Mouse (Mus musculus): ENCODE measurements at regions not wholly inside any gene's neighbourhood (a gene's known extent, or its start where the extent isn't known, plus 50 kb on each side); places are given as distances from the start of the nearest gene placed in this dataset.

- Histone ChIP-seq H3K4me2 (ENCODE audit: low read length) (no peak overlapping the region), H3K9ac (ENCODE audit: low read depth, low read length) (no peak overlapping the region), H3K9me3 (ENCODE audit: control insufficient read depth, low read length) (no peaks in the 10 kb centered on the region), H3K4me1 (ENCODE audit: control insufficient read depth, insufficient read depth, low read depth, low read length) (no peaks in the 10 kb centered on the region), H3K27me3 (replicated peaks; ENCODE audit: control insufficient read depth, insufficient read depth, low read length) (no peaks in the 10 kb centered on the region), H3K36me3 (ENCODE audit: control insufficient read depth, insufficient read depth, low read length) (no peaks in the 10 kb centered on the region), H3K4me3 (ENCODE audit: low read length) (no peak overlapping the region), H3K27ac (ENCODE audit: low read depth, low read length) (no peak overlapping the region)
- ATAC-seq, result no peak
- WGBS, result 76% methylated on average over 2 of the region's 2 CpGs
These were observed 153.1 kb upstream of the Tars start for GRCm38 (mm10) chr15:11552568-11552967.

DNA sequence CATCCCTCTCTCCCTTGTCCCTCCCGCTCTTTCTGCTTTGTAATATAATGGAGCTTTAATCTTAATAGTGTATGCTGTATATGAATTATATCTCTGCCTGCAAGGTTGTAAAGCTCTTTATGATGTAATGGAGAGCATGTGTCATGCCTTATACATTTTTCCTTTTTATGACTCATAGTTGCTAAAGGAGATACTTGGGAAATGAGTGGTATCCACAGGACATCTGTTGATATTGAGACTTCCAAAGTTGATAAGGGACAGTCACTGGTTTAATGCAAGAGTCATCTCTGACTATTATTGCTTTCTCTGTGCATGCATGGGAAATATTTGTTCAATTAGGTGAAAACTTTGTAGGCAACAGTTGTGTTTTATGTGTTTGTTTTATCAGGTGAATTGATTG is 152.6 kb upstream of the Tars start:
- no peak overlapping the region for H3K4me2 ChIP-seq (ENCODE audit: low read length)
- 95% methylated on average over 1 of the region's 1 CpGs for WGBS
- no peaks in the 10 kb centered on the region for H3K9me3 ChIP-seq (ENCODE audit: control insufficient read depth, low read length)
- H3K4me3 ChIP-seq (ENCODE audit: low read length), result no peak overlapping the region
- ATAC-seq, result no peak
- H3K27ac ChIP-seq (ENCODE audit: low read depth, low read length), result no peak overlapping the region
- no peaks in the 10 kb centered on the region for H3K36me3 ChIP-seq (ENCODE audit: control insufficient read depth, insufficient read depth, low read length)
- H3K27me3 ChIP-seq (replicated peaks; ENCODE audit: control insufficient read depth, insufficient read depth, low read length), result no peaks in the 10 kb centered on the region
- no peak overlapping the region for H3K9ac ChIP-seq (ENCODE audit: low read depth, low read length)
- no peaks in the 10 kb centered on the region for H3K4me1 ChIP-seq (ENCODE audit: control insufficient read depth, insufficient read depth, low read depth, low read length)

- 55% methylated on average over 3 of the region's 3 CpGs for WGBS
- Histone ChIP-seq H3K27me3 (replicated peaks; ENCODE audit: control insufficient read depth, insufficient read depth, low read length) (no peaks in the 10 kb centered on the region), H3K36me3 (ENCODE audit: control insufficient read depth, insufficient read depth, low read length) (no peaks in the 10 kb centered on the region), H3K9me3 (ENCODE audit: control insufficient read depth, low read length) (no peaks in the 10 kb centered on the region), H3K9ac (ENCODE audit: low read depth, low read length) (no peak overlapping the region), H3K27ac (ENCODE audit: low read depth, low read length) (no peak overlapping the region), H3K4me2 (ENCODE audit: low read length) (no peak overlapping the region), H3K4me3 (ENCODE audit: low read length) (no peak overlapping the region), H3K4me1 (ENCODE audit: control insufficient read depth, insufficient read depth, low read depth, low read length) (no peaks in the 10 kb centered on the region)
- ATAC-seq, result no peak
These were observed 140.0 kb upstream of the Tars start for GRCm38 (mm10) chr15:11539485-11539884.

GRCm38 (mm10) chr15:11536076-11536620 is 136.7 kb upstream of the Tars start:
- H3K27ac ChIP-seq (ENCODE audit: low read depth, low read length), result no peak overlapping the region
- H3K4me3 ChIP-seq (ENCODE audit: low read length), result no peak overlapping the region
- 87% methylated on average over 7 of the region's 7 CpGs for WGBS
- H3K27me3 ChIP-seq (replicated peaks; ENCODE audit: control insufficient read depth, insufficient read depth, low read length), result no peaks in the 10 kb centered on the region
- no peak overlapping the region for H3K4me2 ChIP-seq (ENCODE audit: low read length)
- no peaks in the 10 kb centered on the region for H3K36me3 ChIP-seq (ENCODE audit: control insufficient read depth, insufficient read depth, low read length)
- no peak overlapping the region for H3K9ac ChIP-seq (ENCODE audit: low read depth, low read length)
- H3K4me1 ChIP-seq (ENCODE audit: control insufficient read depth, insufficient read depth, low read depth, low read length), result no peaks in the 10 kb centered on the region
- ATAC-seq, result no peak
- H3K9me3 ChIP-seq (ENCODE audit: control insufficient read depth, low read length), result no peaks in the 10 kb centered on the region

DNA sequence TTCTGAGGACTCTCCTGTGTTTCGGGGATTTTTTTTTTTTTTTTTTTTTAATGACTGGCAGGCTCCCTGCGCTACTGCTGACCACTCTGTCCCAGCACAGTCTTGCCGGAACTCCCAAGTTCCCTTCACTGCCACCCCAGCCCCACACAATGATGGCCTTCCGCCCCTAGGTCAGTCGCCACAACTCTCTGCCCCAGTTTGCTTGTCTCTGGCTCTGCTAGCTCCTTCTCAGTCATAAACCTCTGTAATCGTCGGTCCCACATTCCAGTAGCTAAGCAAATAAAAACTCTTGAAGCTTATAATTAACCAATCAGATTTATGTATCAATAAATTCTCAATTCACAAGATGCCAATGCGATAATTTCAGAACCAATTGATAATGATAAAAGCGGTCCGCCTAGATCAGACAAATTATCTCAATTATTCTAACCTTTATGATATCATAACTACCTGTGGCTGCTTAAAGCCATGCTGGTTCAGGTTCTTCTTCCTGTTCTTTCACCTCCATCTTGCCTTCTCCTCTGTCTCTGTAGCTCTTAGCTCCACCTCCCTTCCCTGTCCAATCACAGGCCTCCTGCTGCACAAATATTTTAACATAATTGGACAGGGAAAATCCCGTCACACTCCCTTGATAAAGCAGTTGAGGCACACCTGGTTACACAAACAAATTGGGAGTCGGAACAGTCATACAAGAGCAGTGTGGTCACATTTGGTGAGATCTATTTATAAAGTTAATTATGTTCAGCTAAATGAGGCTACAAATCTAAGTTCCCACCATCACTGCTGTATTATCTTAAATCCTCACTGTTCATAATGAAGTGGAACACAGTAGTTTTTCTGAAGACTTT is 135.2 kb upstream of the Tars start:
- Histone ChIP-seq H3K27ac (ENCODE audit: low read depth, low read length) (no peak overlapping the region), H3K4me1 (ENCODE audit: control insufficient read depth, insufficient read depth, low read depth, low read length) (no peaks in the 10 kb centered on the region), H3K27me3 (replicated peaks; ENCODE audit: control insufficient read depth, insufficient read depth, low read length) (no peaks in the 10 kb centered on the region), H3K36me3 (ENCODE audit: control insufficient read depth, insufficient read depth, low read length) (no peaks in the 10 kb centered on the region), H3K4me2 (ENCODE audit: low read length) (no peak overlapping the region), H3K4me3 (ENCODE audit: low read length) (no peak overlapping the region), H3K9ac (ENCODE audit: low read depth, low read length) (no peak overlapping the region), H3K9me3 (ENCODE audit: control insufficient read depth, low read length) (no peaks in the 10 kb centered on the region)
- ATAC-seq, result no peak
- WGBS, result 88% methylated on average over 12 of the region's 12 CpGs

DNA sequence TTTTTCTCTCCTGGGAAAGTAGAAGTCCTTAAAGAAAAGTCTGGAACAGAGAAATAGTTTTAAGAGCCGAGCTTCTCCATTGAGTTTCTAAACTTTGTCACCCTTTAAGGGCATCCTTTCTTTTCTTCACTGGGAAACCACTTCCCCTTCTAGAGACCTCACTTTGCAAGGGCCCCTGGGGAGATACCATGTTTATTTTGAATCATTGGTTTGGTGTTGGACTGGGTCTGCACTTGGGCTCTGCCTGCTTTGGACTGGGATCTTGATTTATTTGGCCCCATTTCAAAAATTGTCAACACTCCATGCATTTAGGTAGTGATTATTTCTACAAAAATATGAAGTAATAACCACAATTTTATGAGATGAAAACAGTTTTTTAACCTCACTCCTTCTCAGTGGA is 134.2 kb upstream of the Tars start:
- Histone ChIP-seq H3K9ac (ENCODE audit: low read depth, low read length) (no peak overlapping the region), H3K36me3 (ENCODE audit: control insufficient read depth, insufficient read depth, low read length) (no peaks in the 10 kb centered on the region), H3K4me1 (ENCODE audit: control insufficient read depth, insufficient read depth, low read depth, low read length) (no peaks in the 10 kb centered on the region), H3K4me2 (ENCODE audit: low read length) (no peak overlapping the region), H3K27ac (ENCODE audit: low read depth, low read length) (no peak overlapping the region), H3K9me3 (ENCODE audit: control insufficient read depth, low read length) (no peaks in the 10 kb centered on the region), H3K27me3 (replicated peaks; ENCODE audit: control insufficient read depth, insufficient read depth, low read length) (no peaks in the 10 kb centered on the region), H3K4me3 (ENCODE audit: low read length) (no peak overlapping the region)
- no peak for ATAC-seq
- 61% methylated on average over 1 of the region's 1 CpGs for WGBS

DNA sequence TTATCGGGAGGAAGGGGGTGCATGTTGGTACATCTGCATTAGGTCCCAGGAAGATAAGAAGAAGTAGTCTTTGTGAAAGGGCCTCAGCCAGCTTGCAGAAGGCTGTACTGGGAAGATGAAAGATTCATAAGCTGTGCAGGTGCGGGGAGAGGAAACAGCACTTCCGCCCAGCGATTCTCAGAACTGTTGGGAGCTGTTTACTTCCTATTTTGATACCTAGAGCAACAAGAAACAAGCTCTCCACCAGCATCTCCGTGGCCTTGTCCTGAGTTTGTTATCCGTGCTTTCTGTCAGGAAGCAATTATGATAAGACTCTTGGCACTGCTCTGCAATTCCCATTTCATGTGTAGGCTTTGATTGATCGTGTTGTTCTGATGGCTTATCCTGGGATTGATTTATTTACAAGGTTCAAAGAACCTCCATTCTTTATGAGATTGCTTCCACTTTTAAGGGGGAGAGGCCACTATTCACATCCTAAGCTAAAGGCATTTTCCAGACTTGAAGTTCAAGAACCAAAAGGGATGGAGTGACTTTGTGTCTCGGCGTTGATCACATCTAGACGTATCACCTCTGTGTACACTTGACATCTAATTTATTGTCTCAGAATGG is 133.6 kb upstream of the Tars start:
- Histone ChIP-seq H3K4me3 (ENCODE audit: low read length) (no peak overlapping the region), H3K4me2 (ENCODE audit: low read length) (no peak overlapping the region), H3K27me3 (replicated peaks; ENCODE audit: control insufficient read depth, insufficient read depth, low read length) (no peaks in the 10 kb centered on the region), H3K4me1 (ENCODE audit: control insufficient read depth, insufficient read depth, low read depth, low read length) (no peaks in the 10 kb centered on the region), H3K9ac (ENCODE audit: low read depth, low read length) (no peak overlapping the region), H3K27ac (ENCODE audit: low read depth, low read length) (no peak overlapping the region), H3K36me3 (ENCODE audit: control insufficient read depth, insufficient read depth, low read length) (no peaks in the 10 kb centered on the region), H3K9me3 (ENCODE audit: control insufficient read depth, low read length) (no peaks in the 10 kb centered on the region)
- 80% methylated on average over 10 of the region's 10 CpGs for WGBS
- no peak for ATAC-seq

DNA sequence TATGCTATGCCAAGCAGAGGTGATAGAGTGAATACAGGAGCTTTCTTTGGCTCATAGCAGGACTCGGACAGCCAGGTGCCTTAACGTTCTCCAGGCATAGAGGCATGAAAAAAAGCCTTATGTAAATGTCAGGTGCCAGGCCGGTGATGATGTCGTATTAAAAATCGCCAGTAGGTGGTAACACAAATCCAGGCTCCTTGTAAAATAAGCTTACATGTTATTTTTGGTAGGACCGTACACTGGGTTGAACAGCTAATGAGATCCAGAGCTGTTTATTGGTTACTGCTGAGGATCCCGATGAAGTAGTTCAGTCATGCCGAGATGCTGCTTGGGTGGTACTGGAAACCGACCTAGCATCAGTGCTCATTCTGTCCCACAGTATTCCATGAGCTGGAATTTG is 133.1 kb upstream of the Tars start:
- H3K36me3 ChIP-seq (ENCODE audit: control insufficient read depth, insufficient read depth, low read length), result no peaks in the 10 kb centered on the region
- no peak overlapping the region for H3K27ac ChIP-seq (ENCODE audit: low read depth, low read length)
- H3K4me1 ChIP-seq (ENCODE audit: control insufficient read depth, insufficient read depth, low read depth, low read length), result no peaks in the 10 kb centered on the region
- no peak for ATAC-seq
- no peaks in the 10 kb centered on the region for H3K9me3 ChIP-seq (ENCODE audit: control insufficient read depth, low read length)
- H3K4me2 ChIP-seq (ENCODE audit: low read length), result no peak overlapping the region
- no peak overlapping the region for H3K9ac ChIP-seq (ENCODE audit: low read depth, low read length)
- no peak overlapping the region for H3K4me3 ChIP-seq (ENCODE audit: low read length)
- 83% methylated on average over 9 of the region's 9 CpGs for WGBS
- no peaks in the 10 kb centered on the region for H3K27me3 ChIP-seq (replicated peaks; ENCODE audit: control insufficient read depth, insufficient read depth, low read length)

Measured in hindbrain, embryonic 16.5 days (tissue).